Mouse (Mus musculus) ES-Bruce4 (cell line): ENCODE measurements around the gene Dnaaf2.

Experiments
- CTCF ChIP-seq: IDR thresholded peaks from one replicate; pipeline ENCODE4 v1.8.1; 2011; ENCODE audit warnings: low read depth, low read length
- EP300 ChIP-seq: IDR thresholded peaks from 2 replicates; pipeline ENCODE4 v1.6.1; 2011; ENCODE audit warnings: low read depth, low read length; ENCODE audit not compliant: insufficient read depth
- POLR2A ChIP-seq: IDR thresholded peaks from one replicate; pipeline ENCODE4 v1.8.1; 2011; ENCODE audit warnings: low read length; ENCODE audit not compliant: insufficient read depth

DNA sequence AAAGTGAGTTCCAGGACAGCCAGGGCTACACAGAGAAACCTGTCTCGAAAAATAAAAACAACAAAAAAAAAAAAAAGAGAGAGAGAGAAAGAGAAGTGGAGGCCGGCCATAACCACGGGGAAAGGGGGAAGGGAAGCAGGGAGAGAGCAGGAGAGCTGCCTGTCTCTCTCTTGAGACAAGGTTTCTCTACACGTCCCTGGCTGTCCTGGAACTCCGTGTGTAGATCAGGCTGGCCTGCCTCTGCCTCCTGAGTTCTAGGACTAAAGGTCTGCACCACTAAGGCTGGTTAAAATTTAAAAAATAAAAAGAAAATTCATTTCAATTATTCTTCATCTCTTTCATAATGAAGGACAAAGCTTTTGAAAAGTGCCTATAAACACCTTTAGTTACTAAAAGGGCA lies 6.8 kb downstream of the Dnaaf2 start:
- no peak for TF ChIP-seq EP300
- TF ChIP-seq POLR2A = no peak
- TF ChIP-seq CTCF = no peak
